Mouse (Mus musculus): ENCODE results near the gene Tomm70a.
"Not testable (repeated sequence)": the region's sequence is repeated elsewhere in the genome, so short reads cannot be mapped to it uniquely, and the experiment has no call there.

The Tomm70a gene

GRCm38 (mm10) chr16:57144741-57145140 lies 23.2 kb downstream of the Tomm70a start:
- no peak for DNase-seq (ENCODE audit: low read depth, low spot score)

- no peak for DNase-seq (ENCODE audit: low read depth, low spot score)
These were observed 29.9 kb downstream of the Tomm70a start for GRCm38 (mm10) chr16:57151437-57151836.

GRCm38 (mm10) chr16:57155899-57156298 lies 34.4 kb downstream of the Tomm70a start:
- no peak for DNase-seq (ENCODE audit: low read depth, low spot score)

GRCm38 (mm10) chr16:57157076-57157475 lies 35.6 kb downstream of the Tomm70a start:
- no peak for DNase-seq (ENCODE audit: low read depth, low spot score)

GRCm38 (mm10) chr16:57157728-57158127 lies 36.2 kb downstream of the Tomm70a start:
- no peak for DNase-seq (ENCODE audit: low read depth, low spot score)

GRCm38 (mm10) chr16:57159835-57160234 lies 38.3 kb downstream of the Tomm70a start:
- DNase-seq (ENCODE audit: low read depth, low spot score): no peak

GRCm38 (mm10) chr16:57162841-57163240 lies 41.3 kb downstream of the Tomm70a start:
- DNase-seq (ENCODE audit: low read depth, low spot score): no peak

GRCm38 (mm10) chr16:57163694-57164093 lies 42.2 kb downstream of the Tomm70a start:
- no peak for DNase-seq (ENCODE audit: low read depth, low spot score)

- no peak for DNase-seq (ENCODE audit: low read depth, low spot score)
These were observed 43.7 kb downstream of the Tomm70a start for GRCm38 (mm10) chr16:57165157-57165556.

GRCm38 (mm10) chr16:57166086-57166485 lies 44.6 kb downstream of the Tomm70a start:
- no peak for DNase-seq (ENCODE audit: low read depth, low spot score)

- DNase-seq (ENCODE audit: low read depth, low spot score): peak; percentile 76
These were observed 45.4 kb downstream of the Tomm70a start, which contains the start of gene Nit2 for GRCm38 (mm10) chr16:57166611-57167513. Gene Nit2 (minus strand): TSS chr16:57167341.

- DNase-seq (ENCODE audit: low read depth, low spot score): no peak
These were observed 46.0 kb downstream of the Tomm70a start for GRCm38 (mm10) chr16:57167514-57167912.

GRCm38 (mm10) chr16:57168236-57168635 lies 46.7 kb downstream of the Tomm70a start:
- no peak for DNase-seq (ENCODE audit: low read depth, low spot score)

- no peak for DNase-seq (ENCODE audit: low read depth, low spot score)
These were observed 49.7 kb downstream of the Tomm70a start for GRCm38 (mm10) chr16:57171161-57171560.

GRCm38 (mm10) chr16:57171570-57171969 lies 50.1 kb downstream of the Tomm70a start:
- no peak for DNase-seq (ENCODE audit: low read depth, low spot score)

- not testable (repeated sequence) for DNase-seq (ENCODE audit: low read depth, low spot score)
These were observed 53.0 kb downstream of the Tomm70a start for GRCm38 (mm10) chr16:57174480-57174879.

- no peak for DNase-seq (ENCODE audit: low read depth, low spot score)
These were observed 54.2 kb downstream of the Tomm70a start for GRCm38 (mm10) chr16:57175751-57176150.

GRCm38 (mm10) chr16:57176276-57176675 lies 54.8 kb downstream of the Tomm70a start:
- DNase-seq (ENCODE audit: low read depth, low spot score): no peak

GRCm38 (mm10) chr16:57177254-57177653 lies 55.8 kb downstream of the Tomm70a start:
- no peak for DNase-seq (ENCODE audit: low read depth, low spot score)

GRCm38 (mm10) chr16:57177664-57178063 lies 56.2 kb downstream of the Tomm70a start:
- DNase-seq (ENCODE audit: low read depth, low spot score): no peak

GRCm38 (mm10) chr16:57181180-57181579 lies 59.7 kb downstream of the Tomm70a start:
- DNase-seq (ENCODE audit: low read depth, low spot score): no peak

GRCm38 (mm10) chr16:57182037-57182436 lies 60.5 kb downstream of the Tomm70a start:
- DNase-seq (ENCODE audit: low read depth, low spot score): no peak

GRCm38 (mm10) chr16:57186618-57187017 lies 65.1 kb downstream of the Tomm70a start:
- no peak for DNase-seq (ENCODE audit: low read depth, low spot score)

Data from retina, adult 2 months (tissue).